Mouse (Mus musculus) liver, embryonic 13.5 days (tissue): ENCODE measurements around the gene Tmem274. TPM values are rescaled to one million over a fixed set of nuclear protein-coding genes. Genes with fewer than 3 reads are reported as not detected.
A peak's percentile ranks its signal among the peaks of the same experiment; 100 is the strongest.

Experiments
- ATAC-seq: fragments of 200-750 bp; cut with Nextera tagmentation; 2 replicates; pipeline ENCODE4 v1.8.0; 2017; ENCODE audit warnings: low read depth, mild to moderate bottlenecking, moderate number of reproducible peaks, moderate library complexity
- DNase-seq: peaks from one replicate; pipeline ENCODE4 v3.0.0; 2022
- H3K27ac ChIP-seq: fragments of 300-500 bp; sonication (generic); 2 replicates; pipeline ENCODE4 v1.5.1; 2015; ENCODE audit warnings: moderate library complexity, mild to moderate bottlenecking, inconsistent platforms
- H3K27me3 ChIP-seq: fragments of 300-500 bp; sonication (generic); 2 replicates; pipeline ENCODE4 v1.6.1; 2015; ENCODE audit warnings: mild to moderate bottlenecking, inconsistent platforms
- H3K36me3 ChIP-seq: fragments of 300-500 bp; sonication (generic); 2 replicates; pipeline ENCODE4 v1.6.1; 2015; ENCODE audit warnings: mild to moderate bottlenecking, inconsistent platforms
- H3K4me1 ChIP-seq: fragments of 300-500 bp; sonication (generic); replicated peaks from 2 replicates; pipeline ENCODE4 v1.6.1; 2015; ENCODE audit warnings: inconsistent platforms
- H3K4me2 ChIP-seq: fragments of 300-500 bp; sonication (generic); 2 replicates; pipeline ENCODE4 v1.6.1; 2015; ENCODE audit warnings: inconsistent platforms, mild to moderate bottlenecking, moderate library complexity
- H3K4me3 ChIP-seq: fragments of 300-500 bp; sonication (generic); replicated peaks from 2 replicates; pipeline ENCODE4 v1.5.1; 2015; ENCODE audit warnings: mild to moderate bottlenecking, inconsistent platforms
- H3K9ac ChIP-seq: fragments of 300-500 bp; sonication (generic); 2 replicates; pipeline ENCODE4 v1.6.1; 2015; ENCODE audit warnings: mild to moderate bottlenecking, inconsistent platforms
- H3K9me3 ChIP-seq: fragments of 300-500 bp; sonication (generic); replicated peaks from 2 replicates; pipeline ENCODE4 v1.6.1; 2016; ENCODE audit warnings: inconsistent platforms
- WGBS: fragments of 180-500 bp; shearing (Covaris S2); methylation state at CpG from one replicate; pipeline ENCODE4 v1.1.7; 2015; ENCODE audit not compliant: insufficient replicate concordance; 5-methylcytosine and 5-hydroxymethylcytosine counted together
- polyA plus RNA-seq: library from polyadenylated mRNA; unstranded; fragments of >200 nt; fragmentation: Nextera tagmentation; extraction: Ambion mirVana; gene quantifications from 2 replicates; pipeline ENCODE4 v1.2.1, GENCODE M21; 2015

Tmem274 gene
- polyA plus RNA-seq, 1 experiment from 2014 or later = not detected

GRCm38 (mm10) chr4:149505261-149505967 is 28.2 kb downstream of the Tmem274 start:
- 65% methylated on average over 14 of the region's 15 CpGs for whole genome bisulfite sequencing
- Histone ChIP-seq H3K4me2 (no peak overlapping the region), H3K27ac (no peak overlapping the region), H3K36me3 (peaks cover 5% of the 10 kb centered on the region), H3K4me3 (no peak overlapping the region), H3K27me3 (no peaks in the 10 kb centered on the region), H3K9ac (no peak overlapping the region), H3K9me3 (no peaks in the 10 kb centered on the region), H3K4me1 (no peaks in the 10 kb centered on the region)
- ATAC-seq (no peak), DNase-seq (no peak)

- H3K4me2 ChIP-seq = no peak overlapping the region
- no peak overlapping the region for H3K9ac ChIP-seq
Observed at GRCm38 (mm10) chr4:149506904-149507303, 29.7 kb downstream of the Tmem274 start.

GRCm38 (mm10) chr4:149511221-149511646 is 34.1 kb downstream of the Tmem274 start:
- Histone ChIP-seq H3K9me3 (no peaks in the 10 kb centered on the region), H3K4me2 (no peak overlapping the region)
- ATAC-seq = no peak

More at GRCm38 (mm10) chr4:149506904-149507303, 29.7 kb downstream of the Tmem274 start:
- no peak overlapping the region for H3K4me3 ChIP-seq
- H3K27me3 ChIP-seq = no peaks in the 10 kb centered on the region
- no peak for ATAC-seq
- no peaks in the 10 kb centered on the region for H3K9me3 ChIP-seq
- WGBS = 51% methylated on average over 3 of the region's 3 CpGs
- DNase-seq = no peak
- H3K4me1 ChIP-seq = no peaks in the 10 kb centered on the region
- no peak overlapping the region for H3K27ac ChIP-seq
- no peaks in the 10 kb centered on the region; the same call in 1 of the 2 replicates for H3K36me3 ChIP-seq

GRCm38 (mm10) chr4:149512072-149512471 is 34.9 kb downstream of the Tmem274 start:
- no peak for DNase-seq
- WGBS = 71% methylated on average over 7 of the region's 7 CpGs
- H3K36me3 ChIP-seq = no peaks in the 10 kb centered on the region

More at GRCm38 (mm10) chr4:149511221-149511646, 34.1 kb downstream of the Tmem274 start:
- H3K36me3 ChIP-seq = no peaks in the 10 kb centered on the region
- no peak overlapping the region for H3K4me3 ChIP-seq
- H3K9ac ChIP-seq = no peak overlapping the region
- no peak for DNase-seq
- no peaks in the 10 kb centered on the region for H3K4me1 ChIP-seq
- H3K27me3 ChIP-seq = no peaks in the 10 kb centered on the region
- 47% methylated on average over 6 of the region's 6 CpGs for WGBS
- no peak overlapping the region for H3K27ac ChIP-seq

GRCm38 (mm10) chr4:149515706-149516105 is 38.5 kb downstream of the Tmem274 start:
- H3K36me3 ChIP-seq = no peaks in the 10 kb centered on the region
- peaks cover 20% of the 10 kb centered on the region for H3K27me3 ChIP-seq
- DNase-seq = no peak
- ATAC-seq = no peak
- no peaks in the 10 kb centered on the region for H3K9me3 ChIP-seq
- H3K4me1 ChIP-seq = peaks cover 15% of the 10 kb centered on the region
- no peak overlapping the region for H3K4me2 ChIP-seq
- no peak overlapping the region for H3K4me3 ChIP-seq
- no peak overlapping the region for H3K27ac ChIP-seq
- WGBS = 83% methylated on average over 5 of the region's 5 CpGs
- H3K9ac ChIP-seq = no peak overlapping the region

More at GRCm38 (mm10) chr4:149512072-149512471, 34.9 kb downstream of the Tmem274 start:
- Histone ChIP-seq H3K4me2 (no peak overlapping the region), H3K27ac (no peak overlapping the region), H3K9me3 (no peaks in the 10 kb centered on the region), H3K4me3 (no peak overlapping the region), H3K9ac (no peak overlapping the region), H3K27me3 (no peaks in the 10 kb centered on the region), H3K4me1 (no peaks in the 10 kb centered on the region; the same call in 1 of the 2 replicates)
- no peak for ATAC-seq

- Histone ChIP-seq H3K4me2 (peak within 1 kb of the TSS; percentile 97), H3K4me1 (peaks cover 15% of the 10 kb centered on the region), H3K27me3 (peaks cover 20% of the 10 kb centered on the region), H3K36me3 (no peaks in the 10 kb centered on the region), H3K4me3 (peak within 1 kb of the TSS; percentile 73), H3K9ac (peak within 1 kb of the TSS; percentile 83), H3K9me3 (no peaks in the 10 kb centered on the region), H3K27ac (no peak within 1 kb of the TSS; the same call in 1 of the 2 replicates)
- 1% methylated on average over 38 of the region's 46 CpGs for WGBS
- DNase-seq (peak; percentile 95), ATAC-seq (peak; percentile 97)
Observed at GRCm38 (mm10) chr4:149517868-149518340, 40.7 kb downstream of the Tmem274 start, which contains the start of gene Ctnnbip1. Gene Ctnnbip1 (plus strand): TSS chr4:149518236.

GRCm38 (mm10) chr4:149518351-149519220 is 41.4 kb downstream of the Tmem274 start:
- H3K9me3 ChIP-seq = no peaks in the 10 kb centered on the region
- H3K4me3 ChIP-seq = peak overlapping the region; percentile 73
- peak overlapping the region; percentile 83 for H3K9ac ChIP-seq
- ATAC-seq (no peak), DNase-seq (no peak)
- no peak overlapping the region; the same call in 1 of the 2 replicates for H3K27ac ChIP-seq
- H3K4me2 ChIP-seq = peak overlapping the region; percentile 97
- H3K4me1 ChIP-seq = peaks cover 15% of the 10 kb centered on the region
- 14% methylated on average over 23 of the region's 52 CpGs for WGBS
- peaks cover 20% of the 10 kb centered on the region for H3K27me3 ChIP-seq
- no peaks in the 10 kb centered on the region for H3K36me3 ChIP-seq

GRCm38 (mm10) chr4:149521258-149521657 is 44.1 kb downstream of the Tmem274 start:
- Histone ChIP-seq H3K4me3 (no peak overlapping the region), H3K27ac (no peak overlapping the region), H3K9me3 (no peaks in the 10 kb centered on the region), H3K4me2 (no peak overlapping the region), H3K27me3 (peaks cover 20% of the 10 kb centered on the region), H3K9ac (no peak overlapping the region), H3K4me1 (peaks cover 15% of the 10 kb centered on the region), H3K36me3 (no peaks in the 10 kb centered on the region)
- ATAC-seq = no peak
- WGBS = 66% methylated on average over 10 of the region's 10 CpGs
- DNase-seq = no peak

GRCm38 (mm10) chr4:149523961-149524360 is 46.8 kb downstream of the Tmem274 start:
- Histone ChIP-seq H3K4me2 (no peak overlapping the region), H3K27me3 (peaks cover 13% of the 10 kb centered on the region), H3K27ac (no peak overlapping the region), H3K4me3 (no peak overlapping the region), H3K9me3 (no peaks in the 10 kb centered on the region), H3K9ac (no peak overlapping the region), H3K36me3 (no peaks in the 10 kb centered on the region), H3K4me1 (peaks cover 3% of the 10 kb centered on the region)
- 76% methylated on average over 6 of the region's 6 CpGs for WGBS
- no peak for ATAC-seq
- no peak for DNase-seq

GRCm38 (mm10) chr4:149525170-149525569 is 48.0 kb downstream of the Tmem274 start:
- 0 out of 2 replicates have a peak, but pooled peaks cover 2% of the 10 kb centered on the region for H3K4me1 ChIP-seq
- 71% methylated on average over 4 of the region's 4 CpGs for WGBS
- no peak overlapping the region; the same call in 1 of the 2 replicates for H3K9ac ChIP-seq
- H3K9me3 ChIP-seq = no peaks in the 10 kb centered on the region
- no peak overlapping the region for H3K4me3 ChIP-seq
- H3K36me3 ChIP-seq = no peaks in the 10 kb centered on the region
- H3K27ac ChIP-seq = no peak overlapping the region
- ATAC-seq (no peak), DNase-seq (no peak)
- H3K4me2 ChIP-seq = no peak overlapping the region
- 0 out of 2 replicates have a peak, but pooled peaks cover 4% of the 10 kb centered on the region for H3K27me3 ChIP-seq

- Histone ChIP-seq H3K27me3 (no peaks in the 10 kb centered on the region), H3K4me2 (no peak overlapping the region), H3K36me3 (no peaks in the 10 kb centered on the region), H3K27ac (no peak overlapping the region), H3K9me3 (no peaks in the 10 kb centered on the region), H3K4me3 (no peak overlapping the region), H3K9ac (no peak overlapping the region), H3K4me1 (0 out of 2 replicates have a peak, but pooled peaks cover 2% of the 10 kb centered on the region)
- ATAC-seq (no peak), DNase-seq (no peak)
- 67% methylated on average over 6 of the region's 6 CpGs for WGBS
Observed at GRCm38 (mm10) chr4:149525811-149526210, 48.6 kb downstream of the Tmem274 start.
